Mouse (Mus musculus): ENCODE results near the gene Suclg2. TPM values are rescaled to one million over a fixed set of nuclear protein-coding genes. Genes with fewer than 3 reads are reported as not detected.

The Suclg2 gene
- polyA plus RNA-seq, 1 experiment from 2014 or later, result 67.6 TPM

- H3K9ac ChIP-seq (ENCODE audit: low read length), result no peak overlapping the region
- H3K9me3 ChIP-seq (ENCODE audit: control insufficient read depth, low read length), result no peaks in the 10 kb centered on the region
- no peak overlapping the region for H3K4me2 ChIP-seq (replicated peaks; ENCODE audit: low read depth)
- WGBS, result 34% methylated on average over 7 of the region's 7 CpGs
- no peaks in the 10 kb centered on the region for H3K4me1 ChIP-seq (replicated peaks; ENCODE audit: control insufficient read depth, insufficient read depth)
- TF ChIP-seq EP300 (optimal IDR thresholded peaks at IDR 0.05), result no peak
- no peak for TF ChIP-seq CTCF (IDR thresholded peaks at IDR 0.05; ENCODE audit: low read depth)
- no peaks in the 10 kb centered on the region for H3K27me3 ChIP-seq (ENCODE audit: control insufficient read depth, insufficient read depth, low read length)
- ATAC-seq (ENCODE audit: low FRiP score, low TSS enrichment) (no peak), DNase-seq (ENCODE audit: low spot score) (no peak)
- no peak overlapping the region for H3K4me3 ChIP-seq (ENCODE audit: low read depth, low read length)
- no peaks in the 10 kb centered on the region for H3K36me3 ChIP-seq (ENCODE audit: control insufficient read depth, insufficient read depth, low read length)
- H3K27ac ChIP-seq (replicated peaks), result no peak overlapping the region
Measured at GRCm38 (mm10) chr6:95469521-95469920, 249.1 kb downstream of the Suclg2 start.

GRCm38 (mm10) chr6:95465322-95465721 lies 253.3 kb downstream of the Suclg2 start:
- no peak overlapping the region for H3K4me3 ChIP-seq (ENCODE audit: low read depth, low read length)
- no peaks in the 10 kb centered on the region for H3K9me3 ChIP-seq (ENCODE audit: control insufficient read depth, low read length)
- no peak for DNase-seq (ENCODE audit: low spot score)
- no peaks in the 10 kb centered on the region for H3K4me1 ChIP-seq (replicated peaks; ENCODE audit: control insufficient read depth, insufficient read depth)
- no peak overlapping the region for H3K27ac ChIP-seq (replicated peaks)
- no peak for TF ChIP-seq CTCF (IDR thresholded peaks at IDR 0.05; ENCODE audit: low read depth)
- no peak for TF ChIP-seq EP300 (optimal IDR thresholded peaks at IDR 0.05)
- WGBS, result 59% methylated on average over 4 of the region's 4 CpGs
- no peak for ATAC-seq (ENCODE audit: low FRiP score, low TSS enrichment)
- no peak overlapping the region for H3K4me2 ChIP-seq (replicated peaks; ENCODE audit: low read depth)
- H3K9ac ChIP-seq (ENCODE audit: low read length), result no peak overlapping the region
- no peaks in the 10 kb centered on the region for H3K27me3 ChIP-seq (ENCODE audit: control insufficient read depth, insufficient read depth, low read length)
- no peaks in the 10 kb centered on the region for H3K36me3 ChIP-seq (ENCODE audit: control insufficient read depth, insufficient read depth, low read length)

- ATAC-seq (ENCODE audit: low FRiP score, low TSS enrichment), result no peak
- Histone ChIP-seq H3K4me1 (replicated peaks; ENCODE audit: control insufficient read depth, insufficient read depth) (no peaks in the 10 kb centered on the region), H3K27me3 (ENCODE audit: control insufficient read depth, insufficient read depth, low read length) (no peaks in the 10 kb centered on the region), H3K4me3 (ENCODE audit: low read depth, low read length) (no peak overlapping the region), H3K9ac (ENCODE audit: low read length) (no peak overlapping the region), H3K4me2 (replicated peaks; ENCODE audit: low read depth) (no peak overlapping the region), H3K36me3 (ENCODE audit: control insufficient read depth, insufficient read depth, low read length) (no peaks in the 10 kb centered on the region), H3K9me3 (ENCODE audit: control insufficient read depth, low read length) (no peaks in the 10 kb centered on the region), H3K27ac (replicated peaks) (no peak overlapping the region)
- TF ChIP-seq EP300 (optimal IDR thresholded peaks at IDR 0.05) (no peak), CTCF (IDR thresholded peaks at IDR 0.05; ENCODE audit: low read depth) (no peak)
- WGBS, result 40% methylated on average over 3 of the region's 3 CpGs
- DNase-seq (ENCODE audit: low spot score), result no peak
Measured at GRCm38 (mm10) chr6:95459372-95459771, 259.2 kb downstream of the Suclg2 start.

- H3K36me3 ChIP-seq (ENCODE audit: control insufficient read depth, insufficient read depth, low read length), result no peaks in the 10 kb centered on the region
- WGBS, result 90% methylated on average over 2 of the region's 2 CpGs
Measured at GRCm38 (mm10) chr6:95446151-95446550, 272.4 kb downstream of the Suclg2 start.

GRCm38 (mm10) chr6:95445036-95445435 lies 273.6 kb downstream of the Suclg2 start:
- ATAC-seq (ENCODE audit: low FRiP score, low TSS enrichment) (no peak), DNase-seq (ENCODE audit: low spot score) (no peak)
- WGBS, result 53% methylated on average over 4 of the region's 4 CpGs
- no peak for TF ChIP-seq CTCF (IDR thresholded peaks at IDR 0.05; ENCODE audit: low read depth)
- Histone ChIP-seq H3K4me2 (replicated peaks; ENCODE audit: low read depth) (no peak overlapping the region), H3K4me3 (ENCODE audit: low read depth, low read length) (no peak overlapping the region), H3K4me1 (replicated peaks; ENCODE audit: control insufficient read depth, insufficient read depth) (no peaks in the 10 kb centered on the region), H3K9ac (ENCODE audit: low read length) (no peak overlapping the region), H3K9me3 (ENCODE audit: control insufficient read depth, low read length) (no peaks in the 10 kb centered on the region), H3K27me3 (ENCODE audit: control insufficient read depth, insufficient read depth, low read length) (no peaks in the 10 kb centered on the region), H3K36me3 (ENCODE audit: control insufficient read depth, insufficient read depth, low read length) (no peaks in the 10 kb centered on the region), H3K27ac (replicated peaks) (no peak overlapping the region)

More at GRCm38 (mm10) chr6:95446151-95446550, 272.4 kb downstream of the Suclg2 start:
- no peak for DNase-seq (ENCODE audit: low spot score)
- ATAC-seq (ENCODE audit: low FRiP score, low TSS enrichment), result no peak
- Histone ChIP-seq H3K27ac (replicated peaks) (no peak overlapping the region), H3K27me3 (ENCODE audit: control insufficient read depth, insufficient read depth, low read length) (no peaks in the 10 kb centered on the region), H3K4me1 (replicated peaks; ENCODE audit: control insufficient read depth, insufficient read depth) (no peaks in the 10 kb centered on the region), H3K4me3 (ENCODE audit: low read depth, low read length) (no peak overlapping the region), H3K9me3 (ENCODE audit: control insufficient read depth, low read length) (no peaks in the 10 kb centered on the region), H3K9ac (ENCODE audit: low read length) (no peak overlapping the region), H3K4me2 (replicated peaks; ENCODE audit: low read depth) (no peak overlapping the region)
- TF ChIP-seq EP300 (optimal IDR thresholded peaks at IDR 0.05) (no peak), CTCF (IDR thresholded peaks at IDR 0.05; ENCODE audit: low read depth) (no peak)
